Mouse (Mus musculus): Measurements from ENCODE around the gene Cfap97d2.

The Cfap97d2 gene

DNA sequence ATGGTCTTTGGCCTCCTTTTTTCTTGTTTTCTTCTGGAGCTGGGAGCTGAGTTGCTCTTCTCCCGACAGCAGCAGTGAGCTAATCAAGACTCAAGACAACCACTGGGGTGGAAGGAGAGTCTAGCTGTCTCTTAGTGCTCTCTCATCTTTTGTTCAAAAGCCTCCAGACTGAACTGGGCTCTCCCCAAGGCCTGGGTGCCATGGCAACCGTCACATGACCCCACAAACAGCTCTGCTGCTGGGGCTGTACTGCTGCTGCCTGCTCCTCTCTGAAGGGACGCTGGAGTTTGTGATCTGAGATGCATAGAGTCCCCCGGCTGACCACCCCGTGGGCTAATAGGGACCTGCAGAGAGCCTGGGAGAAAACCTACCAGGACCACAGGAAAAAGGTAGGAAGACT is at the start of gene Cfap97d2:
TSS of gene Cfap97d2 (plus strand) at position 222 of the 400 bp plus-strand sequence.
- 19% methylated on average over 5 of the region's 5 CpGs for WGBS

- WGBS = 70% methylated on average over 12 of the region's 12 CpGs
Measured at GRCm38 (mm10) chr8:13657479-13657878, 48.2 kb upstream of the Cfap97d2 start.

- WGBS = 65% methylated on average over 13 of the region's 13 CpGs
Measured at GRCm38 (mm10) chr8:13660323-13660722, 45.4 kb upstream of the Cfap97d2 start.

DNA sequence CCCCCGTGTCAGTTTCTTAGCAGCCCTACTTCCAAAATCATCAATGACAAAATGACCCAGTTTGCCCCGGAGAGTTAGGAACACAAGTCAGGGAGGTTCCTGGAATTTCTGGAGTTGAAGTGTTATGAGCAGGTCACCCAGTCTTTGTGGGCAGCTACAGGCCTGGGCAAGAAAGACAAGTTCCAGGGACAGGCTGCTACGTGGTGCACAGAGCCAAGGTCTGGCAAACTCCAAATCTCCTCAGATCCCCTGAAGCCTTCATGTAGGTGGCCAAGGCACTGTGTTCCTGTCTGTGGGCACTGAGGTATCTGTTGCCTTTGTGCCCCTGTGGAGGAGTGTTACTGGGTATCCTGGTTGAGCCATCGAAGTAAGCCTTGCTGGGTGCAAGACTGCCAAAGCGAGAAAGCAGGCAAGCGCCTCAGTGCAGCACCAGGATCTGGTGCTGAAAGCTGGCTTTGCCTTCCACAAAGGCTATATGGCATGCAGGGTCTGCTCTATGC is 40.9 kb upstream of the Cfap97d2 start:
- WGBS = 67% methylated on average over 6 of the region's 6 CpGs

GRCm38 (mm10) chr8:13665538-13665937 is 40.2 kb upstream of the Cfap97d2 start:
- WGBS = 88% methylated on average over 4 of the region's 4 CpGs

DNA sequence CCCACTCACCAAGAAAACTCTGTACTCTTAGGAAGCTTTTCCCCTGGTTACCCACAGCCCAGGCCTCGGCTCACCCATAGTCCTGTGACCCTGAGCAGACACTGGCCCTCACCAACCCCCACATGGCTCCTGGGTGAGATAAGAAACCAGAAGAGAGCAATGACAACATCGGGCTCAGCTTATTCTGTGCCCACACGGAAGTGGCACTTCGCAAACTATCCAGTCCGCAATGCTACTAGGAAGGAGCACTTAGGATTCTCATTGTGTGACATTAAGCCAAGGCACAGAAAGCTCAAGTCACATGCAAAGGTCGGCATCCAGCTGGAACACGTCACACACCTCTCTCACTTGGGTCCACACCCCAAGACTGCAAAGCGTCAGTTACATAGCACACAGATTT is 39.7 kb upstream of the Cfap97d2 start:
- WGBS = 75% methylated on average over 8 of the region's 8 CpGs

DNA sequence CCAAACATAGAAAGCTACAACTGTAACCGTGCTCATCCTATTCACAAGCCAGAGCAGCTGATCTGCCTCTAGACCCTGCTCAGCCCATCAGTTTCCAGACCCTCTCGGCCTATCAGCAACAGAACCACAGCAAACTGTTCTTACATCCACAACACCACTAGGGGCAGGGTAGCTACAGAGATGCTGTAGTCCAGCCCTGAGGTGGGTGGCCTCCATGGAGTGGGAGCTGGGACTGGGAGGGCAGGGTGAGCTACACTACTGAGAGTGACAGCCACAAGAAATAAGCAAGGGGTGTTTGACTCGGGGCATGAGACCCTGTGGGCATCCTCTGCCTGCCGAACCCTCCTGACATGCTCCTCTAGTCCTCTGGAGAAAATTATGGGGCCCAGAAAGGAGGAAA is 37.8 kb upstream of the Cfap97d2 start:
- 79% methylated on average over 4 of the region's 4 CpGs for WGBS

- WGBS = 72% methylated on average over 10 of the region's 10 CpGs
Measured at GRCm38 (mm10) chr8:13668367-13668766, 37.3 kb upstream of the Cfap97d2 start.

DNA sequence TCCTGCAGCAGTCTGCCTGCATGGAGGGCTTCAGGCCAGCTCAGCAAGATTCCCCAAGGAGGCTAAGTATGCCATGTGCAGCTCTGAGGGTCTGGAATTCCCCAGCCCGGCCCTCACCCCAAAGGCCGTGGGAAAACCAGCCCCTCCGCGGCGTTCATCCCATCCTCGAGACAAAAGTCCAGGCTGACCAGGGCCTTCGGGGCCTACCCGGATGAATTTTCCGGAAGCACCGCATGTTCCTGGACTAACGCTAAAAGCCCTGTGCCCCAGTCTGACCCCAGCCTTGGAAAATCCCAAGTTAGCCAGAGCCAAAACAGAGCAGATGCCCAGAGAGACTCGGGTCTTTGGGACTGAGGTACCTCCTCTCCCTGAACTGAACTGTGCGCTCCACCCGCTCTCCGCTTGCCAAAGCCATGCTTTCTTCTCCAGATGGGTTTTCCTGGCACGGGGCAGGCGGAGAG is 35.6 kb upstream of the Cfap97d2 start:
- WGBS = 73% methylated on average over 17 of the region's 17 CpGs

GRCm38 (mm10) chr8:13671246-13672003 is 34.3 kb upstream of the Cfap97d2 start:
- WGBS = 90% methylated on average over 10 of the region's 10 CpGs

GRCm38 (mm10) chr8:13673215-13673614 is 32.5 kb upstream of the Cfap97d2 start:
- WGBS = 52% methylated on average over 4 of the region's 4 CpGs

- WGBS = 41% methylated on average over 12 of the region's 12 CpGs
Measured at GRCm38 (mm10) chr8:13674294-13675010, 31.2 kb upstream of the Cfap97d2 start.

DNA sequence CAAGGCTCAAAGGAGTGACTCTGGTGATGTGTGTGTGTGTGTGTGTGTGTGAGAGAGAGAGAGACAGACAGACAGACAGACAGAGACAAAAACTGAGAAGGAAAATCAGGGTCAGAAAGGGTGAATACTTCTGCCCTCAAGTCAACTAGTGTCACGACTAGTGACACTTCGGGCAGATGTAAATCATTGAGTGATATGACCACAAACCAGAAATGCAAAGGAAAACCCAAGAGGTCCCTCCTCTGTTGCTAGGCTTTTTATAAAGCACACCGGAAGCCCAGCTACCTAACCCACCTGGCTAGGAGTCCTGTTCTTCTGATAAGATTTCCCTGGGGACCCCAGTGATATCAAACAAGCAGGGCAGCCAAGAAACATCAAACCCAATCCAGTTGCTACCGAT is 30.6 kb upstream of the Cfap97d2 start:
- 57% methylated on average over 4 of the region's 4 CpGs for WGBS

DNA sequence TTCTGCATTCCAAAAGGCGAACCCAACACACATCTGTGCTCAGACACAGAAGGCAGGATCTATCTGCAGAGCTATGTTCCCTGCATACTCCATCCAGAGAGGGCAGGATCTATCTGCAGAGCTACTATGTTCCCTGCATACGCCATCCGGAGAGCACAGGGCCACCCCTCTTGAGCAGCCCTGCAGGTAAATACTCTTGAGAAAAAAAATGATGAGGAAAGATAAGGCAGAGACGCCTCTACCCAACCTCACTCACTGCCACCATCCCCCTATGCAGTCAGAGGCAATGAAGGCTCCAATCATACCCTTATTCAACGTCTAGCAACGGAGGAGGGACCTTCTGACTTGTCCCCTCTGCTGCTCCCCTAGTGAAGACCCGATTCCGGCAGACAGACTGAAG is 30.2 kb upstream of the Cfap97d2 start:
- WGBS = 23% methylated on average over 8 of the region's 8 CpGs

GRCm38 (mm10) chr8:13676302-13676700 is 29.4 kb upstream of the Cfap97d2 start:
- 1% methylated on average over 12 of the region's 12 CpGs for WGBS

GRCm38 (mm10) chr8:13676701-13677412 is 28.8 kb upstream of the Cfap97d2 start:
- under 1% methylated on average over 47 of the region's 47 CpGs for WGBS

GRCm38 (mm10) chr8:13677413-13677883 is 28.2 kb upstream of the Cfap97d2 start, which contains the start of gene Rasa3:
TSS of gene Rasa3 (minus strand) at chr8:13677603.
- WGBS = under 1% methylated on average over 41 of the region's 42 CpGs

- WGBS = 40% methylated on average over 8 of the region's 8 CpGs
Measured at GRCm38 (mm10) chr8:13678182-13678581, 27.5 kb upstream of the Cfap97d2 start.

- 62% methylated on average over 7 of the region's 7 CpGs for WGBS
Measured at GRCm38 (mm10) chr8:13684131-13684530, 21.6 kb upstream of the Cfap97d2 start.

DNA sequence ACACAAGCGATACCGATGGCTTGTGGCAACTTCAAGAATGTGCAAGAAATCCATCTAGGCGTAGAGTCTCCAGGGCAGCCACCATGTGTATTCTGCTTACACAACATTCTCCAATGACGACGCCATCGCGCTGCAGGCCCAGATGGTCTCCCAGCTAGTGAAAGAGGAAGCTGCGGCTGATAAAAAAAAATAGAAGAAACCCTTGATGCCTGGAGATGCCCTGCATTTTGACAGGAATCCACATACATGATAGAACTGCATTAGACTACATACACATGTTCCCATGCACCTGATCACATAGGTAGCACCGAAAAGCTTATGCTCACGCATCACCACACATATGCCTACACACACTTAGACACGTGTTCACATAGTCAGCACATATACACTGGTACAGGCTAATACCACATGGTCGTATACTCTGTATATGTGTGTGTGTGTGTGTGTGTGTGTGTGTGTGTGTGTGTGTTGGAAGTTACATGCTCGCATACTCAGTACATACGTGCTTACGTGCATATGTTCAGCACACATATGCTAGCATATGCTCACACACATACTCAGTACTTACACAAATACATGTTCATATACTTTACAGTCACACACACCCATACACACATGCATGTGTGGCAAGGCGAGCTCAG is 19.9 kb upstream of the Cfap97d2 start:
- 80% methylated on average over 16 of the region's 16 CpGs for WGBS

- WGBS = 78% methylated on average over 7 of the region's 7 CpGs
Measured at GRCm38 (mm10) chr8:13686426-13686825, 19.3 kb upstream of the Cfap97d2 start.
